Mouse (Mus musculus): ENCODE results near the gene Usp24. TPM values are rescaled to one million over a fixed set of nuclear protein-coding genes. Genes with fewer than 3 reads are reported as not detected.
A peak's percentile ranks its signal among the peaks of the same experiment; 100 is the strongest.

The Usp24 gene
- polyA plus RNA-seq, 1 experiment, result 64.0 TPM

GRCm38 (mm10) chr4:106430431-106430830, 114.4 kb downstream of the Usp24 start:
- Histone ChIP-seq H3K27ac (ENCODE audit: insufficient read depth, low read length) (no peak overlapping the region), H3K27me3 (ENCODE audit: control insufficient read depth, insufficient read depth, low read length, poor library complexity, severe bottlenecking) (no peaks in the 10 kb centered on the region), H3K36me3 (ENCODE audit: control insufficient read depth, insufficient read depth, low read length, poor library complexity, severe bottlenecking) (peaks cover 54% of the 10 kb centered on the region), H3K9ac (ENCODE audit: low read depth, poor library complexity, severe bottlenecking) (no peak overlapping the region), H3K4me1 (ENCODE audit: control insufficient read depth, insufficient read depth, low read length) (no peaks in the 10 kb centered on the region), H3K4me3 (ENCODE audit: low read depth, low read length) (no peak overlapping the region), H3K9me3 (replicated peaks; ENCODE audit: control insufficient read depth, insufficient read depth, low read length, poor library complexity, severe bottlenecking) (no peaks in the 10 kb centered on the region)
- TF ChIP-seq EP300 (IDR thresholded peaks at IDR 0.05; ENCODE audit: insufficient read depth, low read depth, low read length) (no peak), CTCF (IDR thresholded peaks at IDR 0.05; ENCODE audit: low read depth, low read length) (no peak), POLR2A (IDR thresholded peaks at IDR 0.05; ENCODE audit: insufficient read depth, low read length) (no peak)

- TF ChIP-seq EP300 (IDR thresholded peaks at IDR 0.05; ENCODE audit: insufficient read depth, low read depth, low read length) (no peak), POLR2A (IDR thresholded peaks at IDR 0.05; ENCODE audit: insufficient read depth, low read length) (no peak), CTCF (IDR thresholded peaks at IDR 0.05; ENCODE audit: low read depth, low read length) (no peak)
- Histone ChIP-seq H3K27me3 (ENCODE audit: control insufficient read depth, insufficient read depth, low read length, poor library complexity, severe bottlenecking) (no peaks in the 10 kb centered on the region), H3K27ac (ENCODE audit: insufficient read depth, low read length) (no peak overlapping the region), H3K9ac (ENCODE audit: low read depth, poor library complexity, severe bottlenecking) (no peak overlapping the region), H3K4me3 (ENCODE audit: low read depth, low read length) (no peak overlapping the region), H3K4me1 (ENCODE audit: control insufficient read depth, insufficient read depth, low read length) (no peaks in the 10 kb centered on the region), H3K36me3 (ENCODE audit: control insufficient read depth, insufficient read depth, low read length, poor library complexity, severe bottlenecking) (peaks cover 42% of the 10 kb centered on the region), H3K9me3 (replicated peaks; ENCODE audit: control insufficient read depth, insufficient read depth, low read length, poor library complexity, severe bottlenecking) (no peaks in the 10 kb centered on the region)
Measured at GRCm38 (mm10) chr4:106435426-106435825, 119.4 kb downstream of the Usp24 start.

- H3K4me3 ChIP-seq (ENCODE audit: low read depth, low read length), result no peak overlapping the region
- TF ChIP-seq EP300 (IDR thresholded peaks at IDR 0.05; ENCODE audit: insufficient read depth, low read depth, low read length) (no peak), CTCF (IDR thresholded peaks at IDR 0.05; ENCODE audit: low read depth, low read length) (peak; percentile 52), POLR2A (IDR thresholded peaks at IDR 0.05; ENCODE audit: insufficient read depth, low read length) (no peak)
- no peak overlapping the region for H3K9ac ChIP-seq (ENCODE audit: low read depth, poor library complexity, severe bottlenecking)
- no peak overlapping the region for H3K27ac ChIP-seq (ENCODE audit: insufficient read depth, low read length)
- H3K4me1 ChIP-seq (ENCODE audit: control insufficient read depth, insufficient read depth, low read length), result no peaks in the 10 kb centered on the region
- no peaks in the 10 kb centered on the region for H3K27me3 ChIP-seq (ENCODE audit: control insufficient read depth, insufficient read depth, low read length, poor library complexity, severe bottlenecking)
- peaks cover 35% of the 10 kb centered on the region for H3K36me3 ChIP-seq (ENCODE audit: control insufficient read depth, insufficient read depth, low read length, poor library complexity, severe bottlenecking)
- no peaks in the 10 kb centered on the region for H3K9me3 ChIP-seq (replicated peaks; ENCODE audit: control insufficient read depth, insufficient read depth, low read length, poor library complexity, severe bottlenecking)
Measured at GRCm38 (mm10) chr4:106436475-106436874, 120.5 kb downstream of the Usp24 start.

- no peaks in the 10 kb centered on the region for H3K4me1 ChIP-seq (ENCODE audit: control insufficient read depth, insufficient read depth, low read length)
- H3K27ac ChIP-seq (ENCODE audit: insufficient read depth, low read length), result no peak overlapping the region
- no peaks in the 10 kb centered on the region for H3K9me3 ChIP-seq (replicated peaks; ENCODE audit: control insufficient read depth, insufficient read depth, low read length, poor library complexity, severe bottlenecking)
- H3K9ac ChIP-seq (ENCODE audit: low read depth, poor library complexity, severe bottlenecking), result no peak overlapping the region
- TF ChIP-seq EP300 (IDR thresholded peaks at IDR 0.05; ENCODE audit: insufficient read depth, low read depth, low read length), result no peak
- no peak for TF ChIP-seq CTCF (IDR thresholded peaks at IDR 0.05; ENCODE audit: low read depth, low read length)
- no peak for TF ChIP-seq POLR2A (IDR thresholded peaks at IDR 0.05; ENCODE audit: insufficient read depth, low read length)
- no peaks in the 10 kb centered on the region for H3K27me3 ChIP-seq (ENCODE audit: control insufficient read depth, insufficient read depth, low read length, poor library complexity, severe bottlenecking)
- no peak overlapping the region for H3K4me3 ChIP-seq (ENCODE audit: low read depth, low read length)
- peaks cover 28% of the 10 kb centered on the region for H3K36me3 ChIP-seq (ENCODE audit: control insufficient read depth, insufficient read depth, low read length, poor library complexity, severe bottlenecking)
Measured at GRCm38 (mm10) chr4:106437207-106437606, 121.2 kb downstream of the Usp24 start.

GRCm38 (mm10) chr4:106438763-106439162, 122.8 kb downstream of the Usp24 start:
- Histone ChIP-seq H3K27me3 (ENCODE audit: control insufficient read depth, insufficient read depth, low read length, poor library complexity, severe bottlenecking) (no peaks in the 10 kb centered on the region), H3K9me3 (replicated peaks; ENCODE audit: control insufficient read depth, insufficient read depth, low read length, poor library complexity, severe bottlenecking) (no peaks in the 10 kb centered on the region), H3K4me3 (ENCODE audit: low read depth, low read length) (no peak overlapping the region), H3K27ac (ENCODE audit: insufficient read depth, low read length) (no peak overlapping the region), H3K36me3 (ENCODE audit: control insufficient read depth, insufficient read depth, low read length, poor library complexity, severe bottlenecking) (peaks cover 28% of the 10 kb centered on the region), H3K9ac (ENCODE audit: low read depth, poor library complexity, severe bottlenecking) (no peak overlapping the region), H3K4me1 (ENCODE audit: control insufficient read depth, insufficient read depth, low read length) (no peaks in the 10 kb centered on the region)
- TF ChIP-seq CTCF (IDR thresholded peaks at IDR 0.05; ENCODE audit: low read depth, low read length) (no peak), EP300 (IDR thresholded peaks at IDR 0.05; ENCODE audit: insufficient read depth, low read depth, low read length) (no peak), POLR2A (IDR thresholded peaks at IDR 0.05; ENCODE audit: insufficient read depth, low read length) (no peak)

GRCm38 (mm10) chr4:106443182-106443581, 127.2 kb downstream of the Usp24 start:
- H3K27ac ChIP-seq (ENCODE audit: insufficient read depth, low read length), result no peak overlapping the region
- H3K9ac ChIP-seq (ENCODE audit: low read depth, poor library complexity, severe bottlenecking), result no peak overlapping the region
- TF ChIP-seq CTCF (IDR thresholded peaks at IDR 0.05; ENCODE audit: low read depth, low read length), result no peak
- TF ChIP-seq POLR2A (IDR thresholded peaks at IDR 0.05; ENCODE audit: insufficient read depth, low read length), result no peak
- TF ChIP-seq EP300 (IDR thresholded peaks at IDR 0.05; ENCODE audit: insufficient read depth, low read depth, low read length), result no peak

More at GRCm38 (mm10) chr4:106443182-106443581, 127.2 kb downstream of the Usp24 start:
- Histone ChIP-seq H3K4me1 (ENCODE audit: control insufficient read depth, insufficient read depth, low read length) (no peaks in the 10 kb centered on the region), H3K9me3 (replicated peaks; ENCODE audit: control insufficient read depth, insufficient read depth, low read length, poor library complexity, severe bottlenecking) (no peaks in the 10 kb centered on the region), H3K27me3 (ENCODE audit: control insufficient read depth, insufficient read depth, low read length, poor library complexity, severe bottlenecking) (no peaks in the 10 kb centered on the region), H3K36me3 (ENCODE audit: control insufficient read depth, insufficient read depth, low read length, poor library complexity, severe bottlenecking) (peaks cover 8% of the 10 kb centered on the region), H3K4me3 (ENCODE audit: low read depth, low read length) (no peak overlapping the region)
